Mouse (Mus musculus) embryo, embryonic 11 days (tissue): ENCODE results near the gene Olfr1388.
A peak's percentile ranks its signal among the peaks of the same experiment; 100 is the strongest.
"Not testable (repeated sequence)": the region's sequence is repeated elsewhere in the genome, so short reads cannot be mapped to it uniquely, and the experiment has no call there.

Source experiments
- DNase-seq: peaks from one replicate; pipeline ENCODE4 v3.0.0-alpha.2; 2015

Olfr1388 gene

GRCm38 (mm10) chr11:49436411-49436810 lies at the start of gene Olfr1388:
Gene Olfr1388, plus strand, starts transcription at chr11:49436624.
- no peak for DNase-seq

- DNase-seq: not testable (repeated sequence)
Measured at GRCm38 (mm10) chr11:49392707-49393106, 43.7 kb upstream of the Olfr1388 start.

- no peak for DNase-seq
Measured at GRCm38 (mm10) chr11:49406784-49407183, 29.6 kb upstream of the Olfr1388 start.

GRCm38 (mm10) chr11:49410540-49410939 lies 25.9 kb upstream of the Olfr1388 start:
- DNase-seq: peak; percentile 59

GRCm38 (mm10) chr11:49422767-49423166 lies 13.7 kb upstream of the Olfr1388 start, which contains the start of gene Olfr1389:
Gene Olfr1389, plus strand, starts transcription at chr11:49423067.
- no peak for DNase-seq

GRCm38 (mm10) chr11:49425257-49425927 lies 11.0 kb upstream of the Olfr1388 start:
- DNase-seq: no peak

- DNase-seq: no peak
Measured at GRCm38 (mm10) chr11:49429641-49430040, 6.8 kb upstream of the Olfr1388 start.

- DNase-seq: no peak
Measured at GRCm38 (mm10) chr11:49455043-49455442, 18.6 kb downstream of the Olfr1388 start, which contains the start of gene Olfr1387. Gene Olfr1387, plus strand, starts transcription at chr11:49455343.

GRCm38 (mm10) chr11:49464746-49465145 lies 28.3 kb downstream of the Olfr1388 start, which contains the start of gene Olfr1386:
Gene Olfr1386, plus strand, starts transcription at chr11:49465046.
- not testable (repeated sequence) for DNase-seq

GRCm38 (mm10) chr11:49485973-49486372 lies 49.5 kb downstream of the Olfr1388 start:
- peak; percentile 9 for DNase-seq

GRCm38 (mm10) chr11:49488770-49489169 lies 52.3 kb downstream of the Olfr1388 start, which contains the start of gene Olfr1385:
Gene Olfr1385, plus strand, starts transcription at chr11:49489070.
- DNase-seq: not testable (repeated sequence)
